Mouse (Mus musculus) ZHBTc4 (cell line): ENCODE results near the gene Acyp1.

ENCODE experiments used
- DNase-seq: peaks from one replicate; pipeline ENCODE4 v3.0.0-alpha.2; 2011; ENCODE audit warnings: low read depth, low spot score

Gene Acyp1

GRCm38 (mm10) chr12:85287809-85288485, at the start of gene Acyp1:
Acyp1 (minus strand) TSS chr12:85288438.
- no peak for DNase-seq

GRCm38 (mm10) chr12:85337567-85338311, 49.5 kb upstream of the Acyp1 start:
- no peak for DNase-seq

GRCm38 (mm10) chr12:85330153-85330552, 41.9 kb upstream of the Acyp1 start:
- DNase-seq: no peak

GRCm38 (mm10) chr12:85308651-85309050, 20.4 kb upstream of the Acyp1 start:
- no peak for DNase-seq

- DNase-seq: peak; percentile 91
Measured at GRCm38 (mm10) chr12:85305247-85305892, 17.1 kb upstream of the Acyp1 start.

GRCm38 (mm10) chr12:85304725-85305124, 16.5 kb upstream of the Acyp1 start:
- no peak for DNase-seq

- DNase-seq: no peak
Measured at GRCm38 (mm10) chr12:85303256-85303655, 15.0 kb upstream of the Acyp1 start.

GRCm38 (mm10) chr12:85298835-85299180, 10.6 kb upstream of the Acyp1 start:
- no peak for DNase-seq

GRCm38 (mm10) chr12:85298127-85298834, 10.0 kb upstream of the Acyp1 start:
- no peak for DNase-seq

GRCm38 (mm10) chr12:85297345-85297997, 9.2 kb upstream of the Acyp1 start:
- DNase-seq: no peak

- no peak for DNase-seq
Measured at GRCm38 (mm10) chr12:85296915-85297314, 8.7 kb upstream of the Acyp1 start.

GRCm38 (mm10) chr12:85295506-85295905, 7.3 kb upstream of the Acyp1 start:
- no peak for DNase-seq

GRCm38 (mm10) chr12:85292906-85293305, 4.7 kb upstream of the Acyp1 start:
- no peak for DNase-seq

GRCm38 (mm10) chr12:85292288-85292687, 4.0 kb upstream of the Acyp1 start:
- DNase-seq: no peak

GRCm38 (mm10) chr12:85291541-85291940, 3.3 kb upstream of the Acyp1 start:
- no peak for DNase-seq

- no peak for DNase-seq
Measured at GRCm38 (mm10) chr12:85290633-85291032, 2.4 kb upstream of the Acyp1 start.

- DNase-seq: no peak
Measured at GRCm38 (mm10) chr12:85289157-85290000, 1.1 kb upstream of the Acyp1 start.

GRCm38 (mm10) chr12:85288486-85289156, 383 bp upstream of the Acyp1 start, which contains the start of gene Zc2hc1c:
Zc2hc1c (plus strand) TSS chr12:85288591.
- DNase-seq: peak; percentile 96

GRCm38 (mm10) chr12:85286941-85287340, 1.3 kb downstream of the Acyp1 start:
- DNase-seq: peak; percentile 71

GRCm38 (mm10) chr12:85284996-85285395, 3.2 kb downstream of the Acyp1 start:
- DNase-seq: no peak
